Mouse (Mus musculus): ENCODE data around the gene Camk1d. TPM values are rescaled to one million over a fixed set of nuclear protein-coding genes. Genes with fewer than 3 reads are reported as not detected.

Gene Camk1d
- polyA plus RNA-seq, 1 experiment = 3.2 TPM

- Histone ChIP-seq H3K4me3 (ENCODE audit: low read depth, low read length) (no peak overlapping the region), H3K9ac (ENCODE audit: low read depth, poor library complexity, severe bottlenecking) (no peak overlapping the region)
- TF ChIP-seq EP300 (IDR thresholded peaks at IDR 0.05; ENCODE audit: insufficient read depth, low read depth, low read length) (no peak), POLR2A (IDR thresholded peaks at IDR 0.05; ENCODE audit: insufficient read depth, low read length) (no peak), CTCF (IDR thresholded peaks at IDR 0.05; ENCODE audit: low read depth, low read length) (no peak)
Measured at GRCm38 (mm10) chr2:5288593-5288992, 425.7 kb downstream of the Camk1d start.

GRCm38 (mm10) chr2:5287044-5287380, 427.3 kb downstream of the Camk1d start:
- Histone ChIP-seq H3K4me1 (ENCODE audit: control insufficient read depth, insufficient read depth, low read length) (no peaks in the 10 kb centered on the region), H3K27ac (ENCODE audit: insufficient read depth, low read length) (no peak overlapping the region), H3K9me3 (replicated peaks; ENCODE audit: control insufficient read depth, insufficient read depth, low read length, poor library complexity, severe bottlenecking) (no peaks in the 10 kb centered on the region; the same call in 1 of the 2 replicates), H3K4me3 (ENCODE audit: low read depth, low read length) (no peak overlapping the region), H3K36me3 (ENCODE audit: control insufficient read depth, insufficient read depth, low read length, poor library complexity, severe bottlenecking) (no peaks in the 10 kb centered on the region), H3K9ac (ENCODE audit: low read depth, poor library complexity, severe bottlenecking) (no peak overlapping the region), H3K27me3 (ENCODE audit: control insufficient read depth, insufficient read depth, low read length, poor library complexity, severe bottlenecking) (no peaks in the 10 kb centered on the region)
- TF ChIP-seq CTCF (IDR thresholded peaks at IDR 0.05; ENCODE audit: low read depth, low read length) = no peak
- no peak for TF ChIP-seq POLR2A (IDR thresholded peaks at IDR 0.05; ENCODE audit: insufficient read depth, low read length)
- TF ChIP-seq EP300 (IDR thresholded peaks at IDR 0.05; ENCODE audit: insufficient read depth, low read depth, low read length) = no peak

More at GRCm38 (mm10) chr2:5288593-5288992, 425.7 kb downstream of the Camk1d start:
- Histone ChIP-seq H3K4me1 (ENCODE audit: control insufficient read depth, insufficient read depth, low read length) (no peaks in the 10 kb centered on the region), H3K36me3 (ENCODE audit: control insufficient read depth, insufficient read depth, low read length, poor library complexity, severe bottlenecking) (no peaks in the 10 kb centered on the region), H3K9me3 (replicated peaks; ENCODE audit: control insufficient read depth, insufficient read depth, low read length, poor library complexity, severe bottlenecking) (no peaks in the 10 kb centered on the region; the same call in 1 of the 2 replicates), H3K27ac (ENCODE audit: insufficient read depth, low read length) (no peak overlapping the region), H3K27me3 (ENCODE audit: control insufficient read depth, insufficient read depth, low read length, poor library complexity, severe bottlenecking) (no peaks in the 10 kb centered on the region)

GRCm38 (mm10) chr2:5286189-5287043, 427.9 kb downstream of the Camk1d start:
- no peak overlapping the region for H3K27ac ChIP-seq (ENCODE audit: insufficient read depth, low read length)
- H3K9me3 ChIP-seq (replicated peaks; ENCODE audit: control insufficient read depth, insufficient read depth, low read length, poor library complexity, severe bottlenecking) = no peaks in the 10 kb centered on the region; the same call in 1 of the 2 replicates
- H3K36me3 ChIP-seq (ENCODE audit: control insufficient read depth, insufficient read depth, low read length, poor library complexity, severe bottlenecking) = no peaks in the 10 kb centered on the region
- TF ChIP-seq CTCF (IDR thresholded peaks at IDR 0.05; ENCODE audit: low read depth, low read length) = no peak
- TF ChIP-seq POLR2A (IDR thresholded peaks at IDR 0.05; ENCODE audit: insufficient read depth, low read length) = no peak
- no peak for TF ChIP-seq EP300 (IDR thresholded peaks at IDR 0.05; ENCODE audit: insufficient read depth, low read depth, low read length)
- H3K9ac ChIP-seq (ENCODE audit: low read depth, poor library complexity, severe bottlenecking) = no peak overlapping the region
- no peak overlapping the region for H3K4me3 ChIP-seq (ENCODE audit: low read depth, low read length)
- no peaks in the 10 kb centered on the region for H3K27me3 ChIP-seq (ENCODE audit: control insufficient read depth, insufficient read depth, low read length, poor library complexity, severe bottlenecking)
- no peaks in the 10 kb centered on the region for H3K4me1 ChIP-seq (ENCODE audit: control insufficient read depth, insufficient read depth, low read length)

- H3K4me3 ChIP-seq (ENCODE audit: low read depth, low read length) = no peak overlapping the region
- no peak for TF ChIP-seq EP300 (IDR thresholded peaks at IDR 0.05; ENCODE audit: insufficient read depth, low read depth, low read length)
- H3K36me3 ChIP-seq (ENCODE audit: control insufficient read depth, insufficient read depth, low read length, poor library complexity, severe bottlenecking) = no peaks in the 10 kb centered on the region
- no peaks in the 10 kb centered on the region; the same call in 1 of the 2 replicates for H3K9me3 ChIP-seq (replicated peaks; ENCODE audit: control insufficient read depth, insufficient read depth, low read length, poor library complexity, severe bottlenecking)
- no peaks in the 10 kb centered on the region for H3K27me3 ChIP-seq (ENCODE audit: control insufficient read depth, insufficient read depth, low read length, poor library complexity, severe bottlenecking)
- H3K27ac ChIP-seq (ENCODE audit: insufficient read depth, low read length) = no peak overlapping the region
- no peaks in the 10 kb centered on the region for H3K4me1 ChIP-seq (ENCODE audit: control insufficient read depth, insufficient read depth, low read length)
- H3K9ac ChIP-seq (ENCODE audit: low read depth, poor library complexity, severe bottlenecking) = no peak overlapping the region
Measured at GRCm38 (mm10) chr2:5284351-5284750, 430.0 kb downstream of the Camk1d start.

- H3K4me3 ChIP-seq (ENCODE audit: low read depth, low read length) = no peak overlapping the region
- no peaks in the 10 kb centered on the region for H3K36me3 ChIP-seq (ENCODE audit: control insufficient read depth, insufficient read depth, low read length, poor library complexity, severe bottlenecking)
- H3K9me3 ChIP-seq (replicated peaks; ENCODE audit: control insufficient read depth, insufficient read depth, low read length, poor library complexity, severe bottlenecking) = no peaks in the 10 kb centered on the region; the same call in 1 of the 2 replicates
- no peaks in the 10 kb centered on the region for H3K4me1 ChIP-seq (ENCODE audit: control insufficient read depth, insufficient read depth, low read length)
- H3K9ac ChIP-seq (ENCODE audit: low read depth, poor library complexity, severe bottlenecking) = no peak overlapping the region
- TF ChIP-seq CTCF (IDR thresholded peaks at IDR 0.05; ENCODE audit: low read depth, low read length) (no peak), POLR2A (IDR thresholded peaks at IDR 0.05; ENCODE audit: insufficient read depth, low read length) (no peak), EP300 (IDR thresholded peaks at IDR 0.05; ENCODE audit: insufficient read depth, low read depth, low read length) (no peak)
- H3K27ac ChIP-seq (ENCODE audit: insufficient read depth, low read length) = no peak overlapping the region
- no peaks in the 10 kb centered on the region for H3K27me3 ChIP-seq (ENCODE audit: control insufficient read depth, insufficient read depth, low read length, poor library complexity, severe bottlenecking)
Measured at GRCm38 (mm10) chr2:5282623-5283022, 431.7 kb downstream of the Camk1d start.

GRCm38 (mm10) chr2:5267980-5268379, 446.3 kb downstream of the Camk1d start:
- no peak for TF ChIP-seq EP300 (IDR thresholded peaks at IDR 0.05; ENCODE audit: insufficient read depth, low read depth, low read length)
- TF ChIP-seq CTCF (IDR thresholded peaks at IDR 0.05; ENCODE audit: low read depth, low read length) = no peak
- no peak for TF ChIP-seq POLR2A (IDR thresholded peaks at IDR 0.05; ENCODE audit: insufficient read depth, low read length)
- Histone ChIP-seq H3K27ac (ENCODE audit: insufficient read depth, low read length) (no peak overlapping the region), H3K9ac (ENCODE audit: low read depth, poor library complexity, severe bottlenecking) (no peak overlapping the region)

More at GRCm38 (mm10) chr2:5267980-5268379, 446.3 kb downstream of the Camk1d start:
- H3K9me3 ChIP-seq (replicated peaks; ENCODE audit: control insufficient read depth, insufficient read depth, low read length, poor library complexity, severe bottlenecking) = no peaks in the 10 kb centered on the region
- H3K4me3 ChIP-seq (ENCODE audit: low read depth, low read length) = no peak overlapping the region
- no peaks in the 10 kb centered on the region for H3K4me1 ChIP-seq (ENCODE audit: control insufficient read depth, insufficient read depth, low read length)
- no peaks in the 10 kb centered on the region for H3K36me3 ChIP-seq (ENCODE audit: control insufficient read depth, insufficient read depth, low read length, poor library complexity, severe bottlenecking)
- H3K27me3 ChIP-seq (ENCODE audit: control insufficient read depth, insufficient read depth, low read length, poor library complexity, severe bottlenecking) = no peaks in the 10 kb centered on the region; the same call in 1 of the 2 replicates

Data from ES-Bruce4 (cell line).